Mouse (Mus musculus): Measurements from ENCODE around the gene Tmtc2.

GRCm38 (mm10) chr10:105288472-105288871 lies 285.8 kb downstream of the Tmtc2 start:
- TF ChIP-seq CTCF (IDR thresholded peaks at IDR 0.05; ENCODE audit: low read depth) = no peak
- no peak for TF ChIP-seq EP300 (optimal IDR thresholded peaks at IDR 0.05)

All from stomach, postnatal 0 days (tissue).